Mouse (Mus musculus) neural tube, embryonic 15.5 days (tissue): ENCODE results near the gene Timd4. TPM values are rescaled to one million over a fixed set of nuclear protein-coding genes. Genes with fewer than 3 reads are reported as not detected.

Source experiments
- ATAC-seq: fragments of 200-750 bp; cut with Nextera tagmentation; 2 replicates; pipeline ENCODE4 v1.8.0; 2017; ENCODE audit warnings: mild to moderate bottlenecking, moderate TSS enrichment, moderate library complexity; ENCODE audit not compliant: low FRiP score
- H3K27ac ChIP-seq: fragments of 300-500 bp; sonication (generic); replicated peaks from 2 replicates; pipeline ENCODE4 v1.5.1; 2015; ENCODE audit warnings: mild to moderate bottlenecking, inconsistent platforms
- H3K27me3 ChIP-seq: fragments of 300-500 bp; sonication (generic); replicated peaks from 2 replicates; pipeline ENCODE4 v1.6.1; 2015; ENCODE audit warnings: inconsistent platforms
- H3K36me3 ChIP-seq: fragments of 300-500 bp; sonication (generic); 2 replicates; pipeline ENCODE4 v1.6.1; 2015; ENCODE audit warnings: inconsistent platforms
- H3K4me1 ChIP-seq: fragments of 300-500 bp; sonication (generic); 2 replicates; pipeline ENCODE4 v1.6.1; 2015; ENCODE audit warnings: inconsistent platforms
- H3K4me2 ChIP-seq: fragments of 300-500 bp; sonication (generic); 2 replicates; pipeline ENCODE4 v1.6.1; 2015; ENCODE audit warnings: inconsistent platforms, mild to moderate bottlenecking, moderate library complexity
- H3K4me3 ChIP-seq: fragments of 300-500 bp; sonication (generic); replicated peaks from 2 replicates; pipeline ENCODE4 v1.5.1; 2015; ENCODE audit warnings: mild to moderate bottlenecking, inconsistent platforms
- H3K9ac ChIP-seq: fragments of 300-500 bp; sonication (generic); replicated peaks from 2 replicates; pipeline ENCODE4 v1.6.1; 2015; ENCODE audit warnings: mild to moderate bottlenecking, inconsistent platforms
- H3K9me3 ChIP-seq: fragments of 300-500 bp; sonication (generic); replicated peaks from 2 replicates; pipeline ENCODE4 v1.6.1; 2016; ENCODE audit warnings: inconsistent platforms
- WGBS: fragments of 180-500 bp; shearing (Covaris S2); methylation state at CpG from one replicate; pipeline ENCODE4 v1.1.7; 2015; ENCODE audit warnings: mixed read lengths; 5-methylcytosine and 5-hydroxymethylcytosine counted together
- polyA plus RNA-seq: library from polyadenylated mRNA; unstranded; fragments of >200 nt; fragmentation: Nextera tagmentation; extraction: Ambion mirVana; gene quantifications from 2 replicates; pipeline ENCODE4 v1.2.1, GENCODE M21; 2015

Gene Timd4
- polyA plus RNA-seq, 1 experiment from 2014 or later = not detected

DNA sequence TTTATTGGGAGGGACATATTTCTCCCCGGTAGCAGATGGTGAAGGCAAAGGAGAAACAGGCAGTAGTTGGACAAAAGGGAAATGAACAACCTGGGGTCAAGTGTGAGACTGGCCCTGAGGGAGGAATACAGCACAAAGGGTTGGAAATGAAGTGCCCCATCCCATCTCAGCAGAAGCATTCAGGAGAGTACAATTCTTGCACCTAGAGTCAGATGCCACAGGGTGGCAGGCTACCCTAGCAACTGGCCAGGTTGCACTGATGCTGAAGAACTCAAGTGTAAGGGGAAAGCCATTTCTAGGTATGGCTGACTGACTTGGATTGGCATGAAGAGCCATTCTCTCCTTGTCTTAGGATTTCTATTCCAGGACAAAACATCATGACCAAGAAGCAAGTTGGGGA, 54.2 kb downstream of the Timd4 start:
- Histone ChIP-seq H3K36me3 (no peaks in the 10 kb centered on the region), H3K4me3 (no peak overlapping the region), H3K27me3 (no peaks in the 10 kb centered on the region), H3K4me1 (no peaks in the 10 kb centered on the region), H3K4me2 (no peak overlapping the region), H3K9me3 (no peaks in the 10 kb centered on the region), H3K9ac (no peak overlapping the region), H3K27ac (no peak overlapping the region)
- 79% methylated on average over 1 of the region's 1 CpGs for WGBS
- ATAC-seq = no peak

DNA sequence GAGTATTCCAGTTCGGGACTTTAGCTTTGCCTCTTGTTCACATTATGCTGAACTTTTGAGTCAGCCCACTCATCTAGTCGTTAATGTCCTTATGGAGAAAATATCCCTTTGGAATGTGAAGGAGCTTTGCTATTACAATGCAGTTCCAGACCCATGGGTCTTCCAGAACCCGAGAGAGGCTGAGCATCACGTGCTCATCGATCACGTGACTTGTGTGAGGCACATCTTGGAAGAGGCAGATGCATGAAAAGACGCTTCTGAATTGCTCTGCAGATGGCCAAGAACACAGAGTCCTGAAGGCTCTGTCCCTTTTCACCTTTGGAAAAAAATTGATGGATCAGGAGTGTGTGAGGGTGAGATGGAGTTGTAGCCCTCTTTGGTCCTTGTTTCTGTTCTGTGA, 58.0 kb downstream of the Timd4 start:
- H3K9me3 ChIP-seq = no peaks in the 10 kb centered on the region
- H3K4me1 ChIP-seq = no peaks in the 10 kb centered on the region
- no peak overlapping the region for H3K4me3 ChIP-seq
- H3K4me2 ChIP-seq = no peak overlapping the region
- H3K27me3 ChIP-seq = no peaks in the 10 kb centered on the region
- no peak overlapping the region for H3K27ac ChIP-seq
- no peaks in the 10 kb centered on the region for H3K36me3 ChIP-seq
- WGBS = 83% methylated on average over 7 of the region's 7 CpGs
- H3K9ac ChIP-seq = no peak overlapping the region
- ATAC-seq = no peak

GRCm38 (mm10) chr11:46875774-46876173, 65.2 kb downstream of the Timd4 start:
- WGBS = 91% methylated on average over 1 of the region's 1 CpGs

DNA sequence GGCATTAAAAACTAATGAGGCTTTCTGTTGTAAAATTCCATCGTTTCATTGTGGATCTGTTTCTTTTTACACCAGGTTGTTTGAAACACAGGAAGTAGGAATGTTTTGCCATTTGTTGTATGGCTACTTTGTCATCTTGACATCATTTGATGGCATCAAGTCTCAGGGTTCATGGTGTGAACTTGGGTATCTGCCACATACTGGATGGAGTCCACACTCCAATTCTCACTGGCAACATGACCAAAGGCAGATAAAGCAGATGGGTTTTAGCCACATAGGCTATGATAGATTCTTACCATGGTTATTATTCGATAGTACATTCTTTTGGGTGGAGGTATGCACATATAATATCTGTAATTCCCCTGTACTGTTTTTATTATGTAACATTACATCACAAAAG, 71.9 kb downstream of the Timd4 start:
- Histone ChIP-seq H3K4me3 (no peak overlapping the region), H3K4me1 (no peaks in the 10 kb centered on the region), H3K9me3 (no peaks in the 10 kb centered on the region), H3K27ac (no peak overlapping the region), H3K36me3 (no peaks in the 10 kb centered on the region), H3K27me3 (no peaks in the 10 kb centered on the region), H3K4me2 (no peak overlapping the region), H3K9ac (no peak overlapping the region)
- no peak for ATAC-seq
- WGBS = 88% methylated on average over 2 of the region's 2 CpGs

More at GRCm38 (mm10) chr11:46875774-46876173, 65.2 kb downstream of the Timd4 start:
- no peaks in the 10 kb centered on the region for H3K4me1 ChIP-seq
- no peaks in the 10 kb centered on the region for H3K27me3 ChIP-seq
- no peak overlapping the region for H3K4me2 ChIP-seq
- H3K4me3 ChIP-seq = no peak overlapping the region
- H3K9ac ChIP-seq = no peak overlapping the region
- no peak for ATAC-seq
- no peaks in the 10 kb centered on the region for H3K36me3 ChIP-seq
- no peaks in the 10 kb centered on the region for H3K9me3 ChIP-seq
- no peak overlapping the region for H3K27ac ChIP-seq

- Histone ChIP-seq H3K36me3 (no peaks in the 10 kb centered on the region), H3K4me2 (no peak overlapping the region), H3K4me1 (no peaks in the 10 kb centered on the region), H3K9ac (no peak overlapping the region), H3K9me3 (no peaks in the 10 kb centered on the region), H3K27ac (no peak overlapping the region), H3K4me3 (no peak overlapping the region), H3K27me3 (no peaks in the 10 kb centered on the region)
- 79% methylated on average over 3 of the region's 3 CpGs for WGBS
- ATAC-seq = no peak
Measured at GRCm38 (mm10) chr11:46889093-46889492, 78.5 kb downstream of the Timd4 start.

Other genes with a start within 250 kb of the Timd4 start
- gene BC053393, start 239.3 kb upstream of the Timd4 start, polyA plus RNA-seq = not detected in 2 replicates
- gene Dppa1, start 181.5 kb upstream of the Timd4 start, polyA plus RNA-seq = not detected in 2 replicates
- gene Timd2, start 103.7 kb upstream of the Timd4 start, polyA plus RNA-seq = not detected in 2 replicates
- 0.09 TPM in 1 of 2 replicates, not detected in the other for gene Havcr1, start 75.7 kb upstream of the Timd4 start, polyA plus RNA-seq